Mouse (Mus musculus) liver, embryonic 14.5 days (tissue): ENCODE measurements around the gene Depdc1b.

Experiments
- CTCF ChIP-seq: IDR thresholded peaks from 2 replicates; pipeline ENCODE4 v1.5.1; 2016; ENCODE audit warnings: antibody characterized with exemption, low read depth, control low read depth
- EP300 ChIP-seq: IDR thresholded peaks from 2 replicates; pipeline ENCODE4 v1.6.1; 2016; ENCODE audit warnings: antibody characterized with exemption, low read depth

DNA sequence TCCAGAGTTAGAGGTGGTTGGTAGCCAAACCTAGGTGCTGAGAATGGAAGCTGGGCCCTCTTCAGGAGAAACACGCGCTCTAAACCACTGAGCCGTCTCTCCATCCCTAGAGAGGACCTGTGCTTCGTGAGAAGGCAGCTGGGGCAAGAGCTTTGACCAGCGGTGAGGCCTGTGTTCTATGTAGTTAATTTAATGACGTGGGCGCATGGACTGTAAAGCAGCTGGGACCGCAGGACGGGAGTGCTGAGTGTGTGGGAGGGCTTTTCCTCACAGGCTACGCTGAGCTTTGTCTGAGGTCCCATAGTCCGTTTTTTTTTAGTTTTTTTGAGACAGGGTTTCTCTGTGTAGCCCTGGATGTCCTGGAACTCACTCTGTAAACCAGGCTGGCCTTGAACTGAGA is 20.1 kb downstream of the Depdc1b start:
- no peak for TF ChIP-seq CTCF
- TF ChIP-seq EP300 = no peak
